Mouse (Mus musculus) lung, postnatal 14 days (tissue): Measurements from ENCODE around the gene Pnliprp2.
A peak's percentile ranks its signal among the peaks of the same experiment; 100 is the strongest.

Source experiments
- DNase-seq: peaks from one replicate; pipeline ENCODE4 v3.0.0; 2021

The Pnliprp2 gene

DNA sequence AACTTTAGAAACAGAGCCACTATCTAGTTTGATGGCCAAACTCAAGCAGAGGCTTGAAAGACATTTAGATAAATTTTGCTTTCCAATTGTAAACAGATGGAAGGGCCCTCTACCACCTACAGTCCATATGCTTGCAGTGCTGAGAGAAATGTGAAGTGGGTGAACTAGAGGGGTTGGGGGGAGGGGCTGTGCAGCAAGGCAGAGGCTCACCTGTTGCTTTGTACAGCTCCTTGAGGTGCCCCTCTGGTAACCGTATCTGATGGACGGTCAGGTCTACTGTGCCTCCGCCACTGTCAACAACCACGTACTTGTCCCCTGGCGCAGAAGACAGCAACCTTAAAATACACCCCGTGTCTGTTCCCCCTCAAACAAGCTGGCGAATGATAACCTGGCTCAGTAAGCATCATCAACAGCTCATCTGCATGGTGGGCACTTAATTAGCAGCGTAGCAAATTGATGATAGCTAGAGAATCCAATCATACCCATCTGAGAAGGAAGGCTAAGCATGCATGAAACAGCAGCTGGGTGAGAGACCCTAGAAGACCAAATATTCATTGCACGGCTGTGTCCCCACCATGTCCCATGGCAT lies 45.8 kb downstream of the Pnliprp2 start:
- DNase-seq = no peak

DNA sequence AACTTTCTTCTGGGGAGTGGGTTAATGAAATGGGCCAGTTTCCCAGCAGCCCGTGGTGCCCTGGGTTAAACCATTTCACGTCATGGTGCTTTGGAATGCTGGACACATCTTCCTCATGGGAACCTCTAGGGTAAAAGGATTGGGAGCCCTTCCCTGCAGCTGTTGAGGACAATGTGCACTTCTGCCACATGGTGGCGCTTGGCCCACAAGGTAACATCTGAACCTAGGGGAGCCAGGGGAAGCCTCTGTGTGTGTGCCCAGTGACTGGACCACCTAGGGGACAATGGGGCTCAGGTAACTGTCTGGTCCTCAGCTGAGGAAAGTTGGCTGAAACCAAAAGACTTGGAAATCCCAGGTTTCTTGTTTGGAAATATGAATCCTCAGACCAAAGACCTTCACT lies 46.8 kb downstream of the Pnliprp2 start:
- peak; percentile 81 for DNase-seq

DNA sequence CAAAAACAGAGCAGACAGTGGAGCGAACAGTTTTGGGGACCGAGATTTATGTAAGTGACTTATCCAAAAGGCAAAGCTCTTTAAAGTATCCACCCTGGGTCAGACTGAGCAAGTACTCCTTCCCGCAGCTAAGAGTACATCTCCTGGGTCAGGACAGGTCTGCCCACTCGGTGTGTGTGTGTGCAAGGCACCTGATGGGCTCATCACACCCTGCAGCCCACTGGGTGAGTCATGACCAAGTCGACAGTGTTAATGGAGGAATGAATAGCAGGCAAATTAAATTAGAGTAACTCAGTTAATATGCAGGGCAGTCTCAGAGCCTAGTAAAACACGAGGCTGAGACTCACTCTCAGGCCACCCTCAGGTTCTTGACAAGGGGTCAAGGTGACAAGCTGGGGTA lies 49.3 kb downstream of the Pnliprp2 start:
- no peak for DNase-seq

DNA sequence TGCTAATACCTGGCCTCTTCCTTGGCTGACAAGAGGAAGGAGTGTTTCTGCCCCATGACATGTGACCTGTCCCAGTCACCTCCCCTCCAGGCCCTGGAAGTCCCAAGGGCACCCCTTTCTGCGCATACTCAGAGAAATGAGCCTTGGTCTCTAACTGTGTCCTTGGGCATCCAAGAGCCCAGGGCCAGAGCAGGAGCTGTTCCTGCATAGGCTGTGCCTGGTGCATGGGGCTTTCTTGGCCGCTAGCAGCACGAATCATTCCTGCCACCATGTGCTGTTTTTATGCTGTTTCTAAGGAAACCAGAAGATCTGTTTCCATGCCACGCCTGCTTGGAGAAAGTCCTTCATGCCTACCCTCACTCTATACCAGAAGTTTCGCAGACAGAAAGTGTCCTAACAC lies 51.0 kb downstream of the Pnliprp2 start:
- no peak for DNase-seq

DNA sequence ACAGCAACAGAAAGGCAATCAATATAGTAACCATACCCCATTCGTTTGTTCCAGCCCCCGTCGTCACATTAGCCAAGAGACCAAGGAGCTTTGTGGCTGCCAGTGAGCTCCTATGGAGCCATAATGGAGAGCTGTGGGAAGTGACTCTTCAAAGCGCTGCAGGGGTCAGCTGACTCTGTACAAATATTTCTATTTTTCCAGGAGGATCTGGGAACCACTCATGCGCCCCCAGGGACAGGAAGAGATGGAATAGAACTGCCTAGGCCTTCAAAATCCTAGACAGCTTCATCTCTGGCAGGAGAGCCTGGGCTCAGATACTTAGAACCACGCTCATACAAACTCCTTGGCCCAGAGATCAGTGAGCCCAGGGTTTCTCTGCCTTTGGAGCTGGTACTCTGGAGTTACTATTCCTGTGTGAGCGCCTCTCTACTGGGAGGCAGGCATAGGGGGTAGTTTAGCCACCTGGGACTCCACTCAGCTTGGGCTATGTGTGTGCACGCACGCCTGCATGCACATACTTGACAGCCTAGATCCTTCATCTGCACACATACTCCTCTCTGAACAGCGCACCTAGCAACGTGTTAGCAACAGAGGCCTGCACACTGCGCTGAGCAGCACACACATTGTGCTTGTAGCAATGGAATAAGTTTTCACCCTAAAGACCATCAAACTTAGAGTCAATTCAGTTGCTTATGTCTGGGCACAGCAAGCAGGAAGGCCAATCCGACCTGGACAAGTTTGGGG lies 55.8 kb downstream of the Pnliprp2 start:
- DNase-seq = no peak

DNA sequence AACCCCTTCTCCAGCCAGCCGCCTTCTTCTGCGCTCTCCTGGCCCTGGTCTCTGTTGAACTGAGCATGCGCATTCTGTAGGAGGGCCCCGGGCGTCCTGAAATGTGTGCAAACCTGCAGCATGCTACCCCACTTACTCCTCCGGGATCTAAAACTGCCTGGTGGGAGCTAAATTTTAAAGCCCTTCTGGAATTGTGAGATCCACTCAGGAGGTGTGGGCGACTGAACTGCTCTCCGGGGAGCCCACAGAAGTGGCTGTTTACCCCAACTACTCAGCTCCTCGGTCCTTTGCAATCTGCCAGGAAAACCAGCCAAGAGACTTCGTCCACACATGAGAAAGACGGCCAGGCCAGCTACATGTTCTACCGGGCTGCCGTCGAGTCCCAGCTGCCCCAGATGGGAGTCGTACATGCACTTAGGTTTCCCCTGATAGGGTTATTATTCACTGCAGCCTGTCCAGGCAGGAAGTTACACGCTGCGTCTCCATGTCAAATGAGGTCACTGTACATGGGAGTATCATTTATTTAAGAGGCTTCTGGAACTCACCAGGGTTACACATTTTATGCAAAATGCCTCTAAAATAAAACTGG lies 57.0 kb downstream of the Pnliprp2 start:
- DNase-seq = no peak

DNA sequence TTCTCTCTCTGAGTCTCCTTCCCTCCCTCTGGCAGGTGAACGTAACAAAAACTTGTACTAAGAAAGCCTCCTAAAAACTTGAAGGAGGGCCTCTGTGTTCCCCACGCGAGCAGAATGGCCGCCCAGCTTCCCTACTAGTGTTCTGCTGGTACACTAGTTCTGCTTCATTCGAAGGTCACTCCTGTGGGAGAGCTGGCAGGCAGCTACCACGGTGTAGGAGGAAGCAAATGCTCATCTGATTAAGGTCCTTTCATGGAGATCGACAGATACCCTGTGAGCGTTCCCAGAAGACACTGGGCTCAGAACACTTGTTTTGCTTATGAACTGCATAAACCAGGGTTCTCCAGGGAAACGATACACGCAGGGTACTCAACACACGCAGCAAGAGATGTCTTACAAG lies 57.9 kb downstream of the Pnliprp2 start:
- no peak for DNase-seq

DNA sequence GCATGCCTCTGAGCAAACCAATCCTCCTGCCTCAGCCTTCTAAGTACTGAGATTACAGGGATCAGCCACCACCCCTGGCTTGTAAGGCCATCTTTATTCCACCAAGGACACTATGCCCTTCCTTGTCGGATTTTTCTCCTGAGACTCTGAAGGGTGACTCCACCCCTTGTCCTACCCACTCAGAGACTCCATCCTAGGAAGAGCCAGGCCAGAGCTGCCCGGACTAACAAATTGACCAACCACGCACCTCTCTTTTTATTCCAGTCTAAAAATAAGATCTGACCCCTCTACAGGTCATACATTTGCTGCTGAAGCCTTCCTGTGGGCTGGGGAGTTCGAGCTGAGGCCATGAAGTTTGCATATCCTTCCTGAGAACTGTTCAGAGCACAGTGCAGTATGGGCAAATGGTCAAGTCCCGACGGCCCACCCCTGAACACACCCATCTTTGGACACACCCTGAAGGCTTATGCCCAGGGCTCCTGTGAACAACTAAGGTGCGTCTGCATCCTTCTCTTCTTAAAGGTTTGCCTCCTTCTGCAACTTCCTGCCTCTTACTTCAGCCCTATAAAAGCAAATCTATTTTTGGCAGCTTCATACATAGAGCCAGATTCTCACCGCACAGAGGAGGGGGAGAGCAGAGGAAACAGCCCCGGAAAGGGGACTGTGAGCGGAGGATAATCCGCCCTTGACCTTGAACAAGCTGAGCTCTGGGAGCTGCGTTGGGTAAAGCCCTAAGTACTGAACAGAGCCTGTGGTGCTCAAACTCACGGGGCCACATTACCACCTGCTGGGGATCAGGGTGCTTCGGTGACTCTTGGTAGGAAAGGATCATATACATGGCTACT lies 59.3 kb downstream of the Pnliprp2 start:
- no peak for DNase-seq

DNA sequence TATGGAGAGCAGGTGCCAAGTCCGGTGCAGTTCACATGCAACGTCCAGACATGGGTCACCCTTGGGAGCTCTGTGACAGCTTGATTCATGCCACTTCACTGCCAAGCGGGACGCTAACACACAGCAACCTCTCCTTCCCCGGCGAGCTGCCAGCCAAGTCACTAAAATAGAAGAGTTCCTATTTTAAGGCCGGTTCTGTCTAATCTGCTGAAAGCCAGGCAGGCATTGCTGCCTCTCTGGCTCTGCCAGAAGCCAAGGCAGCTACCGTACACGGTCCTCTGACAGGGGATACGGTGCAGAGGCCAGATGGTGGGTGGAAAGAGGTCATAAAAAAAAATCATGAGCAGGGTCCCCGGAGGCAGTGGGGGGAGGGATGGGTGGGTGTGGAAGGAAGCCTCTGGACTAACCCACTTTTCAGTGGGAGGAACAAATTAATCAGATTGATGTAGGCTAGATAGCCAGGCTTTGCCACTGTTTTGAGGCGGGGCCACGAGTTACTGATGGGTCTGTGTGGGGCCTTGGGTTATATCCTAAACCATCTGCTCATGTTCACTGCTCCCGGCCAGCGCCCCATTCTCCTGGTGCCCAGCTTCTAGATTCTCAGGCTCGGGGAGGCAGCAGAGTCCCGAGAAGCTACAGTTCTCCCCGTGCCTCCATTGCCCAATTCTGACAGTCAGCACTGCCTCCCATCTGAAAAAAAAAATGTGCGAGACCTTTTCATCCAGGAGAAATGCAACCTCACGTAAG lies 63.1 kb downstream of the Pnliprp2 start:
- no peak for DNase-seq

DNA sequence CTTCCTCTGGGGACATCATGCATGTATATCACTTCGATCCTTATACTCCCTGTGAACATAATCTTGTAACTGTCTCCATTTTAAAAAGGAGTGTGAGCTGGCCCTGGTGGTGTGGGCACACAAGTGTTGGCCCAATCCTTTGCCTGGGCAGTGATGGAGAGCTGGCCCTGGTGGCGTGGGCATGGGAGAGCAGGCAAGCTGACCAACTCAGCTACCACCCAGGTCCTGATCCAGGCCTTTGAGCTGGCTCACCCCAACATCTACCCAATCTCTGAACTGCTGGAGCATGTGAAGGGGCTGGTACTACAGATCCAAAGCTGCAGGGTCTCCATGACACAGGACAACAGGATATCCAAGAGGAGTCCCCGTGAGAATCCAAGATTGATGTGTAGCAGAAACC lies 63.8 kb downstream of the Pnliprp2 start:
- no peak for DNase-seq

DNA sequence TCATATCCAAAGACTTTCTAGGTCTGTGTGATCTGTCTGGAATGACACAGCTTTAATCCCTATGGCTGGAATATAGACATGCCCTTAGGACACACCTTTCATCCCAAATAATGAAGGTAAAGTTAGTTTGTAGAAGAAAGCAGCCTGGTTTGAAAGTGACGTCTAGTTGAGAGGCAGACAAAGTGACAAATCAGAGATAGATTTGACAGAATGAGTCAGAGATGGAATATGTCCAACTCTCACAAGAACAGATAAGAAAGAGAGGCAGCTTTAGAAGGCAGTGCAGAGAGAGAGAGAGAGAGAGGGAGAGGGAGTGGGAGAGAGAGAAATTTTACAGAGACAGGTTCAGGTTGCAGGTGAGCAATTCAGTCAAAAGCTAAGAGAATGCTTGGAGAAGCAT lies 64.8 kb downstream of the Pnliprp2 start:
- DNase-seq = no peak
